ENCODE assay signal across 22 mouse cellular contexts in genomic region chr19:58328014-58328413, GRCm38 (mm10).
DNase-seq lines count a peak whose midpoint lies in the region; ATAC-seq lines count a peak whose summit lies in the region.
"Had no signal": no experiment of that assay in that cellular context is flagged by ENCODE, and none has a peak within 500 bp of the region (broad histone marks: within the 10 kb centered on the region; RNA-seq: fewer than 3 reads in every experiment).

No protein-coding gene starts in this region.

- peak; percentile 40 for DNase-seq in forebrain, embryonic 11.5 days (ENCODE audit: low spot score)
- DNase-seq in hindbrain, embryonic 14.5 days (ENCODE audit: low spot score): no peak
- DNase-seq in hindbrain, embryonic 10.5 days (ENCODE audit: low spot score): no peak
- DNase-seq in retina, postnatal 1 day: peak; percentile 44
- DNase-seq in retina, embryonic 14.5 days (ENCODE audit: low spot score): no peak
- DNase-seq in frontal cortex, postnatal 10 days (ENCODE audit: low spot score in 2 of 2): no peak
- DNase-seq: adrenal gland, postnatal 14 days; B cell, adult 2 months; cerebellum, adult 18-20 months; cerebellum, adult 9-11 months; cerebellum, postnatal 36 days; forebrain, postnatal 0 days; gastrocnemius, adult 2 months; gastrocnemius, postnatal 25 days; heart, postnatal 10 days; heart, postnatal 4 days had no signal

- no peaks in the 10 kb centered on the region for H3K36me3 ChIP-seq in forebrain, embryonic 11.5 days (ENCODE audit: control insufficient read depth, insufficient read depth, low read length)
- no peaks in the 10 kb centered on the region for H3K36me3 ChIP-seq in forebrain, embryonic 16.5 days (ENCODE audit: control insufficient read depth, insufficient read depth)
- H3K36me3 ChIP-seq in hindbrain, embryonic 14.5 days (replicated peaks; ENCODE audit: control insufficient read depth, insufficient read depth): no peaks in the 10 kb centered on the region
- no peaks in the 10 kb centered on the region for H3K36me3 ChIP-seq in hindbrain, embryonic 10.5 days
- no peaks in the 10 kb centered on the region for H3K36me3 ChIP-seq in neural tube, embryonic 15.5 days
- H3K36me3 ChIP-seq: embryonic facial prominence, embryonic 10.5 days; G1E had no signal

- no peak for ATAC-seq in forebrain, embryonic 11.5 days (replicated peaks; ENCODE audit: low FRiP score)
- ATAC-seq in forebrain, embryonic 16.5 days: no peak
- ATAC-seq in hindbrain, embryonic 14.5 days (ENCODE audit: low FRiP score): no peak
- no peak for ATAC-seq in neural tube, embryonic 15.5 days (ENCODE audit: low FRiP score)
- ATAC-seq: CD4-positive, CD25-positive, alpha-beta regulatory T cell, adult 4 months; forebrain, postnatal 0 days; intestine, embryonic 16.5 days had no signal

- no peak overlapping the region for H3K27ac ChIP-seq in forebrain, embryonic 11.5 days (ENCODE audit: low read depth, low read length)
- no peak overlapping the region for H3K27ac ChIP-seq in forebrain, embryonic 16.5 days (ENCODE audit: low read length)
- H3K27ac ChIP-seq in hindbrain, embryonic 14.5 days: peak overlapping the region; percentile 69
- H3K27ac ChIP-seq in hindbrain, embryonic 10.5 days: no peak overlapping the region
- H3K27ac ChIP-seq in neural tube, embryonic 15.5 days (replicated peaks): no peak overlapping the region
- H3K27ac ChIP-seq: embryonic facial prominence, embryonic 10.5 days; gastrocnemius, adult 2 months had no signal

- no peaks in the 10 kb centered on the region; the same call in 1 of the 2 replicates for H3K4me1 ChIP-seq in forebrain, embryonic 11.5 days (replicated peaks; ENCODE audit: control insufficient read depth, insufficient read depth, low read length)
- peaks cover 9% of the 10 kb centered on the region for H3K4me1 ChIP-seq in forebrain, embryonic 16.5 days (replicated peaks; ENCODE audit: control insufficient read depth, insufficient read depth, low read length)
- H3K4me1 ChIP-seq in hindbrain, embryonic 14.5 days (replicated peaks; ENCODE audit: control insufficient read depth, insufficient read depth, low read length): peaks cover 19% of the 10 kb centered on the region
- H3K4me1 ChIP-seq in hindbrain, embryonic 10.5 days (replicated peaks): peaks cover 38% of the 10 kb centered on the region
- H3K4me1 ChIP-seq in neural tube, embryonic 15.5 days: peaks cover 20% of the 10 kb centered on the region

- WGBS in forebrain, embryonic 11.5 days: 60% methylated on average over 5 of the region's 5 CpGs
- 28% methylated on average over 5 of the region's 5 CpGs for WGBS in forebrain, embryonic 16.5 days
- 50% methylated on average over 5 of the region's 5 CpGs for WGBS in hindbrain, embryonic 14.5 days
- 81% methylated on average over 5 of the region's 5 CpGs for WGBS in hindbrain, embryonic 10.5 days
- 39% methylated on average over 5 of the region's 5 CpGs for WGBS in neural tube, embryonic 15.5 days

- no peaks in the 10 kb centered on the region for H3K9me3 ChIP-seq in forebrain, embryonic 11.5 days (ENCODE audit: control insufficient read depth, low read length)
- H3K9me3 ChIP-seq in forebrain, embryonic 16.5 days (ENCODE audit: control insufficient read depth, low read length): no peaks in the 10 kb centered on the region
- no peaks in the 10 kb centered on the region for H3K9me3 ChIP-seq in hindbrain, embryonic 14.5 days (ENCODE audit: control insufficient read depth, low read length)
- H3K9me3 ChIP-seq in hindbrain, embryonic 10.5 days: no peaks in the 10 kb centered on the region
- no peaks in the 10 kb centered on the region for H3K9me3 ChIP-seq in neural tube, embryonic 15.5 days (replicated peaks)
- H3K9me3 ChIP-seq: embryonic facial prominence, embryonic 10.5 days had no signal

- no peak overlapping the region for H3K4me2 ChIP-seq in forebrain, embryonic 11.5 days (ENCODE audit: low read depth, low read length, severe bottlenecking)
- no peak overlapping the region for H3K4me2 ChIP-seq in forebrain, embryonic 16.5 days (ENCODE audit: low read length)
- H3K4me2 ChIP-seq in hindbrain, embryonic 14.5 days (replicated peaks): no peak overlapping the region
- H3K4me2 ChIP-seq in neural tube, embryonic 15.5 days: no peak overlapping the region

- H3K9ac ChIP-seq in forebrain, embryonic 11.5 days (ENCODE audit: low read length): no peak overlapping the region
- no peak overlapping the region for H3K9ac ChIP-seq in forebrain, embryonic 16.5 days (replicated peaks; ENCODE audit: low read depth, low read length)
- H3K9ac ChIP-seq in hindbrain, embryonic 14.5 days: 0 out of 2 replicates have a peak overlapping the region, but pooled peaks have one; percentile 2
- 0 out of 2 replicates have a peak overlapping the region, but pooled peaks have one; percentile 5 for H3K9ac ChIP-seq in neural tube, embryonic 15.5 days (replicated peaks)
- H3K9ac ChIP-seq: forebrain, postnatal 0 days had no signal

- H3K27me3 ChIP-seq in forebrain, embryonic 11.5 days (ENCODE audit: control insufficient read depth, insufficient read depth, low read length): no peaks in the 10 kb centered on the region
- H3K27me3 ChIP-seq in forebrain, embryonic 16.5 days (replicated peaks; ENCODE audit: control insufficient read depth, insufficient read depth, low read length): no peaks in the 10 kb centered on the region
- H3K27me3 ChIP-seq in hindbrain, embryonic 14.5 days (ENCODE audit: control insufficient read depth, insufficient read depth, low read length): no peaks in the 10 kb centered on the region
- no peaks in the 10 kb centered on the region for H3K27me3 ChIP-seq in hindbrain, embryonic 10.5 days (ENCODE audit: insufficient read depth, poor library complexity, severe bottlenecking)
- no peaks in the 10 kb centered on the region for H3K27me3 ChIP-seq in neural tube, embryonic 15.5 days (replicated peaks)

- H3K4me3 ChIP-seq in forebrain, embryonic 11.5 days (ENCODE audit: low read depth, low read length): no peak overlapping the region
- no peak overlapping the region for H3K4me3 ChIP-seq in forebrain, embryonic 16.5 days (replicated peaks; ENCODE audit: low read length)
- H3K4me3 ChIP-seq in hindbrain, embryonic 14.5 days (replicated peaks; ENCODE audit: low read length): no peak overlapping the region
- no peak overlapping the region for H3K4me3 ChIP-seq in hindbrain, embryonic 10.5 days
- H3K4me3 ChIP-seq in neural tube, embryonic 15.5 days (replicated peaks): no peak overlapping the region
- H3K4me3 ChIP-seq: embryonic facial prominence, embryonic 10.5 days; gastrocnemius, adult 2 months had no signal

Comparison
In these comparisons a context has a peak if more than half of its experiments do, and no peak if none do; other contexts are left out.
1. DNase-seq: peak in forebrain, embryonic 11.5 days (single experiment) and retina, postnatal 1 day (single experiment); none in hindbrain, embryonic 14.5 days (single experiment), hindbrain, embryonic 10.5 days (single experiment), retina, embryonic 14.5 days (single experiment) and frontal cortex, postnatal 10 days (0 of 2).
2. H3K9ac ChIP-seq: peak in hindbrain, embryonic 14.5 days (single experiment) and neural tube, embryonic 15.5 days (single experiment); none in forebrain, embryonic 11.5 days (single experiment) and forebrain, embryonic 16.5 days (single experiment).